Mouse (Mus musculus): ENCODE measurements around the gene Hist1h2ac. TPM values are rescaled to one million over a fixed set of nuclear protein-coding genes. Genes with fewer than 3 reads are reported as not detected.
A peak's percentile ranks its signal among the peaks of the same experiment; 100 is the strongest.

Hist1h2ac gene
- polyA plus RNA-seq (2014; fragmentation: Nextera tagmentation; extraction: Ambion mirVana): 0.79 and 1.5 TPM in 2 replicates

GRCm38 (mm10) chr13:23683755-23684281, at the start of gene Hist1h2ac, which contains the start of gene Hist1h2bc:
Gene Hist1h2ac (minus strand): TSS chr13:23683948.
Gene Hist1h2bc (plus strand): TSS chr13:23684199.
- peaks cover 25% of the 10 kb centered on the region for H3K4me1 ChIP-seq (replicated peaks; ENCODE audit: control insufficient read depth, insufficient read depth, low read length)
- no peaks in the 10 kb centered on the region for H3K9me3 ChIP-seq (ENCODE audit: control insufficient read depth, low read length)
- DNase-seq (ENCODE audit: low spot score) (peak; percentile 79), ATAC-seq (replicated peaks; ENCODE audit: low FRiP score) (peak; percentile 95)
- H3K27ac ChIP-seq (ENCODE audit: low read depth, low read length): peak within 1 kb of the TSS; percentile 100
- WGBS: under 1% methylated on average over 32 of the region's 32 CpGs
- H3K36me3 ChIP-seq (ENCODE audit: control insufficient read depth, insufficient read depth, low read length): no peaks in the 10 kb centered on the region
- peak within 1 kb of the TSS; percentile 37 for H3K4me3 ChIP-seq (ENCODE audit: low read depth, low read length)
- H3K4me2 ChIP-seq: peak within 1 kb of the TSS; percentile 82
- H3K27me3 ChIP-seq (replicated peaks; ENCODE audit: control insufficient read depth, insufficient read depth, low read length): no peaks in the 10 kb centered on the region
- peak within 1 kb of the TSS; percentile 77 for H3K9ac ChIP-seq (ENCODE audit: low read depth, low read length)

DNA sequence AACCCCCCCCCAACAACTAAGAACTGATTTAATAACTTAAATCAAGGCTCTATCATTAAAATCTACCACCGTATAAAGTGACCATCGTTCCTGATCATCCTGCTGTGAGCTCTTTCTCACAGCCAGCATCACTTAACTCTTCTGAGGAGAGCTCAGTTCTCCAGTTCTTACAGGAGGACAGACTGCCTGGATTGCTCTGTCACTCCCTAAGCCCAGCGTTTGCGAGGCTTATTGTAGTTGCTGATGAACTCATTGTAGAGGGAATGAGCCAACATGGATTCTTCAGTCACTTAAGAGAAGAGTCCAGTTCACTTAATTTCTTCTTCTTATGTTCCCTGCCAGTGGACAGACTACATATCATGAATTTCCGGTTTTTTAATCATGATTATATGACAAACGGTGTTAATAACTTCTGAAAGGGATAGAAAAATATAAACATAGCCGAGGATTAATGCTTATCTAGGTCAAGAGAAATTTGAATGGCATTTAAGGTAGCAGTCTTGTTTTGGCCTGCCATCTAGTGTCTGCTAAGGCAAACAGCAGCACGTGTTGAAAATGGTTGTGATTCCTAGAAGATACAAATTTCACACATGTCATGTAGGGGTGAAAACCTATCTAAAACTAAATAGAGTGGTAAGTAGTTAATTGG, 48.5 kb upstream of the Hist1h2ac start:
- ATAC-seq (replicated peaks; ENCODE audit: low FRiP score) (0 out of 2 replicates have a peak, but pooled peaks have one; percentile 29), DNase-seq (ENCODE audit: low spot score) (no peak)
- WGBS: 25% methylated on average over 8 of the region's 8 CpGs

GRCm38 (mm10) chr13:23730479-23730878, 46.7 kb upstream of the Hist1h2ac start:
- peak; percentile 50 for ATAC-seq (replicated peaks; ENCODE audit: low FRiP score)
- Histone ChIP-seq H3K9me3 (ENCODE audit: control insufficient read depth, low read length) (no peaks in the 10 kb centered on the region), H3K27ac (ENCODE audit: low read depth, low read length) (no peak overlapping the region), H3K4me2 (peak overlapping the region; percentile 27), H3K27me3 (replicated peaks; ENCODE audit: control insufficient read depth, insufficient read depth, low read length) (no peaks in the 10 kb centered on the region), H3K4me3 (ENCODE audit: low read depth, low read length) (no peak overlapping the region), H3K36me3 (ENCODE audit: control insufficient read depth, insufficient read depth, low read length) (no peaks in the 10 kb centered on the region), H3K4me1 (replicated peaks; ENCODE audit: control insufficient read depth, insufficient read depth, low read length) (peaks cover 12% of the 10 kb centered on the region; the same call in 1 of the 2 replicates), H3K9ac (ENCODE audit: low read depth, low read length) (no peak overlapping the region)
- DNase-seq (ENCODE audit: low spot score): no peak
- 42% methylated on average over 8 of the region's 8 CpGs for WGBS

More for the DNA sequence above, 48.5 kb upstream of the Hist1h2ac start:
- Histone ChIP-seq H3K4me1 (replicated peaks; ENCODE audit: control insufficient read depth, insufficient read depth, low read length) (peaks cover 12% of the 10 kb centered on the region; the same call in 1 of the 2 replicates), H3K9me3 (ENCODE audit: control insufficient read depth, low read length) (no peaks in the 10 kb centered on the region), H3K27ac (ENCODE audit: low read depth, low read length) (no peak overlapping the region), H3K4me3 (ENCODE audit: low read depth, low read length) (no peak overlapping the region), H3K36me3 (ENCODE audit: control insufficient read depth, insufficient read depth, low read length) (no peaks in the 10 kb centered on the region), H3K4me2 (no peak overlapping the region), H3K9ac (ENCODE audit: low read depth, low read length) (no peak overlapping the region), H3K27me3 (replicated peaks; ENCODE audit: control insufficient read depth, insufficient read depth, low read length) (no peaks in the 10 kb centered on the region)

DNA sequence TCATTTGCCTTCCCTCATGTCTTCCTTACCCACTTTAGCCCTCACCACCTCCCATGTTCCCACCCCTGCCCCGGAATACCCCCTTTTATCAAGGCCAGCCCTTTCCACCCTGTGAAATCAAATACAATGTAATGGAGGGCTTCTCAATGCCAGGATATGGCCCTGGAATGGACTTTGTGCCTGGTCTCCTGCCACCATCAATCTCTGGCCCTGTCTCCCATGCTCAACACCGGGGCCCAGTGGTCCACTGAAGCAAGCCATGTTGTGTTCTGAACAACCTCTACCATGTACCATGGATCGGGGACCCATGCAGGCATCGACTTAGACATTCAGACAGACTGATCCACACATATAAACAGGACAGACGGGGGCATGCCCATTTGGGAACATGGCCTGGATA, 46.0 kb upstream of the Hist1h2ac start:
- no peaks in the 10 kb centered on the region for H3K27me3 ChIP-seq (replicated peaks; ENCODE audit: control insufficient read depth, insufficient read depth, low read length)
- H3K4me3 ChIP-seq (ENCODE audit: low read depth, low read length): no peak overlapping the region
- no peak for DNase-seq (ENCODE audit: low spot score)
- no peak overlapping the region for H3K4me2 ChIP-seq
- H3K27ac ChIP-seq (ENCODE audit: low read depth, low read length): no peak overlapping the region
- no peaks in the 10 kb centered on the region for H3K36me3 ChIP-seq (ENCODE audit: control insufficient read depth, insufficient read depth, low read length)
- H3K9me3 ChIP-seq (ENCODE audit: control insufficient read depth, low read length): no peaks in the 10 kb centered on the region
- ATAC-seq (replicated peaks; ENCODE audit: low FRiP score): no peak
- WGBS: 89% methylated on average over 5 of the region's 5 CpGs
- H3K9ac ChIP-seq (ENCODE audit: low read depth, low read length): no peak overlapping the region
- H3K4me1 ChIP-seq (replicated peaks; ENCODE audit: control insufficient read depth, insufficient read depth, low read length): peaks cover 17% of the 10 kb centered on the region

DNA sequence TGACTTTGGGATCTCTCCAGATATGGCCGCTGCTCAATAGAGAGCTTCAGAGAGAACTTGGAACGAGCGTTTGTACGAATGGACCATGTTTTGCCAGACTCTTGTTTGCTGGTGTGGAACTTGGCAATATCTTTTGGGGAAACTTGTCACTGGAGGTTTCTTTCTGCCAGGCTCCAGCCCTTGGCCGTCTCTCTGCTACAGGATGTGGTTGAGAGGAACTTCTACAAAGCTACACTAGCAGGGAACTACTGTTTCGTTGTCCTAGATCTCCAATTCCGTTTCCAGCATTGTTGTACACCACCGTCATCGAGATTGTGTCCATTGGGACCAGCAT, 45.4 kb upstream of the Hist1h2ac start:
- Histone ChIP-seq H3K9me3 (ENCODE audit: control insufficient read depth, low read length) (no peaks in the 10 kb centered on the region), H3K27ac (ENCODE audit: low read depth, low read length) (no peak overlapping the region), H3K4me2 (no peak overlapping the region), H3K36me3 (ENCODE audit: control insufficient read depth, insufficient read depth, low read length) (no peaks in the 10 kb centered on the region), H3K4me1 (replicated peaks; ENCODE audit: control insufficient read depth, insufficient read depth, low read length) (peaks cover 22% of the 10 kb centered on the region), H3K9ac (ENCODE audit: low read depth, low read length) (no peak overlapping the region), H3K27me3 (replicated peaks; ENCODE audit: control insufficient read depth, insufficient read depth, low read length) (no peaks in the 10 kb centered on the region), H3K4me3 (ENCODE audit: low read depth, low read length) (no peak overlapping the region)
- DNase-seq (ENCODE audit: low spot score) (no peak), ATAC-seq (replicated peaks; ENCODE audit: low FRiP score) (no peak)
- 71% methylated on average over 9 of the region's 9 CpGs for WGBS

- 56% methylated on average over 18 of the region's 18 CpGs for WGBS
- H3K4me1 ChIP-seq (replicated peaks; ENCODE audit: control insufficient read depth, insufficient read depth, low read length): peaks cover 27% of the 10 kb centered on the region
These were observed 44.9 kb upstream of the Hist1h2ac start for GRCm38 (mm10) chr13:23728472-23729191.

GRCm38 (mm10) chr13:23725213-23725612, 41.5 kb upstream of the Hist1h2ac start:
- H3K4me3 ChIP-seq (ENCODE audit: low read depth, low read length): no peak overlapping the region

More at GRCm38 (mm10) chr13:23728472-23729191, 44.9 kb upstream of the Hist1h2ac start:
- DNase-seq (ENCODE audit: low spot score) (no peak), ATAC-seq (replicated peaks; ENCODE audit: low FRiP score) (no peak)
- Histone ChIP-seq H3K27me3 (replicated peaks; ENCODE audit: control insufficient read depth, insufficient read depth, low read length) (no peaks in the 10 kb centered on the region), H3K9ac (ENCODE audit: low read depth, low read length) (no peak overlapping the region; the same call in 1 of the 2 replicates), H3K9me3 (ENCODE audit: control insufficient read depth, low read length) (no peaks in the 10 kb centered on the region), H3K36me3 (ENCODE audit: control insufficient read depth, insufficient read depth, low read length) (no peaks in the 10 kb centered on the region), H3K27ac (ENCODE audit: low read depth, low read length) (no peak overlapping the region), H3K4me2 (peak overlapping the region; percentile 33; the same call in 1 of the 2 replicates), H3K4me3 (ENCODE audit: low read depth, low read length) (no peak overlapping the region)

GRCm38 (mm10) chr13:23724239-23724638, 40.5 kb upstream of the Hist1h2ac start:
- H3K4me2 ChIP-seq: no peak overlapping the region
- no peak overlapping the region for H3K9ac ChIP-seq (ENCODE audit: low read depth, low read length)
- H3K9me3 ChIP-seq (ENCODE audit: control insufficient read depth, low read length): no peaks in the 10 kb centered on the region
- DNase-seq (ENCODE audit: low spot score) (no peak), ATAC-seq (replicated peaks; ENCODE audit: low FRiP score) (peak; percentile 71; the same call in 1 of the 2 replicates)
- H3K27me3 ChIP-seq (replicated peaks; ENCODE audit: control insufficient read depth, insufficient read depth, low read length): no peaks in the 10 kb centered on the region
- 58% methylated on average over 4 of the region's 4 CpGs for WGBS
- no peak overlapping the region; the same call in none of the 2 replicates for H3K27ac ChIP-seq (ENCODE audit: low read depth, low read length)
- peaks cover 24% of the 10 kb centered on the region for H3K4me1 ChIP-seq (replicated peaks; ENCODE audit: control insufficient read depth, insufficient read depth, low read length)
- H3K36me3 ChIP-seq (ENCODE audit: control insufficient read depth, insufficient read depth, low read length): no peaks in the 10 kb centered on the region
- no peak overlapping the region for H3K4me3 ChIP-seq (ENCODE audit: low read depth, low read length)

More at GRCm38 (mm10) chr13:23725213-23725612, 41.5 kb upstream of the Hist1h2ac start:
- ATAC-seq (replicated peaks; ENCODE audit: low FRiP score): no peak
- Histone ChIP-seq H3K27me3 (replicated peaks; ENCODE audit: control insufficient read depth, insufficient read depth, low read length) (no peaks in the 10 kb centered on the region), H3K36me3 (ENCODE audit: control insufficient read depth, insufficient read depth, low read length) (no peaks in the 10 kb centered on the region), H3K9ac (ENCODE audit: low read depth, low read length) (no peak overlapping the region), H3K4me2 (no peak overlapping the region), H3K9me3 (ENCODE audit: control insufficient read depth, low read length) (no peaks in the 10 kb centered on the region), H3K4me1 (replicated peaks; ENCODE audit: control insufficient read depth, insufficient read depth, low read length) (peaks cover 24% of the 10 kb centered on the region), H3K27ac (ENCODE audit: low read depth, low read length) (no peak overlapping the region)
- DNase-seq (ENCODE audit: low spot score): peak; percentile 26
- 38% methylated on average over 1 of the region's 1 CpGs for WGBS
